Mouse (Mus musculus) layer of hippocampus, postnatal 14 days (tissue): ENCODE results near the gene Vmn2r47. TPM values are rescaled to one million over a fixed set of nuclear protein-coding genes. Genes with fewer than 3 reads are reported as not detected.
"Not testable (repeated sequence)": the region's sequence is repeated elsewhere in the genome, so short reads cannot be mapped to it uniquely, and the experiment has no call there.

Experiments used
- DNase-seq, 2 experiments: peaks; one replicate each; pipeline ENCODE4 v3.0.0; 2021 to 2022; ENCODE audit warnings: low spot score in 2 of 2, mixed read lengths in 1 of 2
- long read RNA-seq, 2 experiments: library from polyadenylated mRNA; stranded (forward); transcript quantifications; one replicate each; pipeline ENCODE4 v2.0.0; 2021
- total RNA-seq, 2 experiments: library from RNA; stranded (reverse); gene quantifications; 2 replicates each; pipeline ENCODE4 v1.2.3; 2021

The Vmn2r47 gene
- not detected for total RNA-seq
- long read RNA-seq, experiment 1 = 0 reads
- long read RNA-seq, experiment 2 = 0 reads

DNA sequence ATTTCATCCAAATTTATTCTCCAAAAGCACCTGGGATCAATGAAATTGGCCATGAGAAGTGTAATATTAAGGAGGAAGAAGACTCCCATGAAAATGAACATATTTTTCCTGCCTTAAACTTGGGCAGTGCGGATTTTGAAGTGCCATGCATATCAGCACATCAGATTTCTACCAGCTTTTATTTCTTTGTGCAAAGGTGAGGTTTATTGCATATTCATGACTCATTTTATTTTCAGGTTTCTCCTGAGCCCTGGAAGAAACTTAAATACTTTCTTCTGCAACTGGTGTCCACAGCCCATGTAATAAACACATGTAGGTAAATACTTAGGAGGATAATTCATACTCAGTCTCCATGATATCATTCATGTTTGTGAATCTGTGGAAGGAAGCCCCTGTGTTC, at the start of gene Vmn2r47:
Gene Vmn2r47 (minus strand): TSS at position 101 of the 400 bp plus-strand sequence.
- DNase-seq = not testable (repeated sequence)

DNA sequence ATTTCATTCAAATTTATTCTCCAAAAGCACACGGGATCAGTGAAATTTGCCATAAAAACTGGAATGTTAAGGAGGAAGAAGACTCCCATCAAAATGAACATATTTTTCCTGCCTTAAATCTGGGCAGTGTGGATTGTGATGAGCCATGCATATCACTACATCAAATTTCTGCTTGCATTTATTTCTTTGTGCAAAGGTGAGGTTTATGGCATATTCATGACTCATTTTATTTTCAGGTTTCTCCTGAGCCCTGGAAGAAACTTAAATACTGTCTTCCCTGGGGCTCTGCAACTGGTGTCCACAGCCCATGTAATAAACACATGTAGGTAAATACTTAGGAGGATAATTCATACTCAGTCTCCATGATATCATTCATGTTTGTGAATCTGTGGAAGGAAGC, 70.7 kb downstream of the Vmn2r47 start, which contains the start of gene Vmn2r46:
Gene Vmn2r46 (minus strand): TSS at position 101 of the 400 bp plus-strand sequence.
- DNase-seq = not testable (repeated sequence)

Other genes with a start within 250 kb of the Vmn2r47 start
- not detected for gene Vmn2r46, start 70.8 kb downstream of the Vmn2r47 start, total RNA-seq
- gene Vmn2r48, start 112.3 kb upstream of the Vmn2r47 start, total RNA-seq = not detected
- gene Vmn2r49, start 150.9 kb upstream of the Vmn2r47 start, total RNA-seq = not detected
- not detected for gene Vmn2r50, start 212.0 kb upstream of the Vmn2r47 start, total RNA-seq